Mouse (Mus musculus): Measurements from ENCODE around the gene Sox13.

The Sox13 gene

DNA sequence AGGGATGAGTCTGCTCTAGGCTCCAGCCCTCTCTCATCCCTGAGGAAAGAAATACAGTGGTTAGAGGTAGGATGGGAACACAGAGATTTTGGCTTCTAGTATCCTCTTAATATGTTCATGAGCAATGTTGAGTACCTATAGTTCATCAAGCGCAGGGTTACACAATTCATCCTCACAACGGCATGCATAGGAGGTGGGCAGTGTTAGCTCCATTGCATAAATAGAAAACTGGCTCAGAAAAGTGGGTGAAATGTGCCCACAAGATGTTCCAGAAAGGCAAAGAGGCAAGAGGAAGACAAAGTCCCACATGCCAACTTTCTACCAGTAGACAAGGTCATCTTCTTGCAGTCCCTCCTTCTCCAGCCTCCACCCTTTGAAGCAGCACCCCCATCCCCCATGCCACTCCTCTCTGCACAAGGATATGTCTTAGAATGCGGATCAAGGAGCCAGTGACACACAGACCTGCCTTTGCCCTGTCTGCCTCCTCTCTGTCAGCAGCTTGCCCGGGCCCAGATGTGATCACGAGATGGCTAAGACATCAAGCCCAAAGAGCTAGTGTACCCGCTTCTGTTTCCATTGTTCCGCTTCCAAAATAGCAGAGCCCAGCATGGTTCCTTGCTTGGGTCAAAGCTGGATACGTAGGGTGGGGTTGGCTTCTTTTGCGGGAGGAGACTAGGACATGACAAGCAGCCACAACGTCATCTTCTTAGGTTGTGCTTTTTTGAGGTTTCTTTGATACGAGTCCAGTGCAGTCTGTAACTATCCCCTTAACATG, 91.3 kb downstream of the Sox13 start:
- no peak for DNase-seq (ENCODE audit: low spot score in 2 of 2)
